Mouse (Mus musculus): ENCODE measurements around the gene Rnf8. TPM values are rescaled to one million over a fixed set of nuclear protein-coding genes. Genes with fewer than 3 reads are reported as not detected.
A peak's percentile ranks its signal among the peaks of the same experiment; 100 is the strongest.
"Not testable (repeated sequence)": the region's sequence is repeated elsewhere in the genome, so short reads cannot be mapped to it uniquely, and the experiment has no call there.

Gene Rnf8
- total and polyA plus RNA-seq, 2 experiments from 2014 or later, result 21.9 to 75.3 TPM

GRCm38 (mm10) chr17:29613453-29613852, 1.1 kb upstream of the Rnf8 start:
- not testable (repeated sequence) for H3K4me3 ChIP-seq (ENCODE audit: low read depth, low read length); H3K36me3 ChIP-seq (ENCODE audit: insufficient read depth, low read length); H3K27me3 ChIP-seq (ENCODE audit: insufficient read depth, low read length); DNase-seq (ENCODE audit: low spot score); H3K9ac ChIP-seq (replicated peaks; ENCODE audit: low read length, poor library complexity, severe bottlenecking); H3K4me2 ChIP-seq (ENCODE audit: low read depth, low read length, poor library complexity, severe bottlenecking); H3K9me3 ChIP-seq (ENCODE audit: low read length); H3K27ac ChIP-seq (ENCODE audit: low read depth, low read length); H3K4me1 ChIP-seq (ENCODE audit: insufficient read depth, low read length); ATAC-seq (ENCODE audit: low FRiP score)
- WGBS, result 89% methylated on average over 5 of the region's 5 CpGs
- peak; percentile 37 for TF ChIP-seq CTCF (IDR thresholded peaks at IDR 0.05)

GRCm38 (mm10) chr17:29615024-29615551, 498 bp downstream of the Rnf8 start:
- Histone ChIP-seq H3K9me3 (ENCODE audit: low read length) (no peaks in the 10 kb centered on the region), H3K4me3 (ENCODE audit: low read depth, low read length) (peak overlapping the region; percentile 87), H3K27ac (ENCODE audit: low read depth, low read length) (peak overlapping the region; percentile 89), H3K4me2 (ENCODE audit: low read depth, low read length, poor library complexity, severe bottlenecking) (peak overlapping the region; percentile 69), H3K4me1 (ENCODE audit: insufficient read depth, low read length) (peaks cover 9% of the 10 kb centered on the region), H3K27me3 (ENCODE audit: insufficient read depth, low read length) (no peaks in the 10 kb centered on the region), H3K9ac (replicated peaks; ENCODE audit: low read length, poor library complexity, severe bottlenecking) (peak overlapping the region; percentile 99), H3K36me3 (ENCODE audit: insufficient read depth, low read length) (no peaks in the 10 kb centered on the region)
- DNase-seq (ENCODE audit: low spot score) (no peak), ATAC-seq (ENCODE audit: low FRiP score) (peak; percentile 59)
- TF ChIP-seq CTCF (IDR thresholded peaks at IDR 0.05), result no peak
- under 1% methylated on average over 42 of the region's 43 CpGs for WGBS

- Histone ChIP-seq H3K4me3 (ENCODE audit: low read depth, low read length) (peak overlapping the region; percentile 87), H3K27me3 (ENCODE audit: insufficient read depth, low read length) (no peaks in the 10 kb centered on the region), H3K9ac (replicated peaks; ENCODE audit: low read length, poor library complexity, severe bottlenecking) (peak overlapping the region; percentile 99), H3K9me3 (ENCODE audit: low read length) (no peaks in the 10 kb centered on the region), H3K4me1 (ENCODE audit: insufficient read depth, low read length) (peaks cover 9% of the 10 kb centered on the region), H3K4me2 (ENCODE audit: low read depth, low read length, poor library complexity, severe bottlenecking) (peak overlapping the region; percentile 69), H3K27ac (ENCODE audit: low read depth, low read length) (peak overlapping the region; percentile 89), H3K36me3 (ENCODE audit: insufficient read depth, low read length) (no peaks in the 10 kb centered on the region)
- WGBS, result 6% methylated on average over 4 of the region's 4 CpGs
- peak; percentile 30 for DNase-seq (ENCODE audit: low spot score)
- TF ChIP-seq CTCF (IDR thresholded peaks at IDR 0.05), result no peak
- no peak for ATAC-seq (ENCODE audit: low FRiP score)
These were observed 1.0 kb downstream of the Rnf8 start for GRCm38 (mm10) chr17:29615616-29616015.

GRCm38 (mm10) chr17:29619231-29619630, 4.6 kb downstream of the Rnf8 start:
- Histone ChIP-seq H3K9me3 (ENCODE audit: low read length) (no peaks in the 10 kb centered on the region), H3K27me3 (ENCODE audit: insufficient read depth, low read length) (no peaks in the 10 kb centered on the region), H3K4me2 (ENCODE audit: low read depth, low read length, poor library complexity, severe bottlenecking) (no peak overlapping the region), H3K36me3 (ENCODE audit: insufficient read depth, low read length) (peaks cover 25% of the 10 kb centered on the region), H3K27ac (ENCODE audit: low read depth, low read length) (no peak overlapping the region), H3K4me1 (ENCODE audit: insufficient read depth, low read length) (peaks cover 9% of the 10 kb centered on the region), H3K4me3 (ENCODE audit: low read depth, low read length) (no peak overlapping the region), H3K9ac (replicated peaks; ENCODE audit: low read length, poor library complexity, severe bottlenecking) (no peak overlapping the region)
- DNase-seq (ENCODE audit: low spot score) (no peak), ATAC-seq (ENCODE audit: low FRiP score) (no peak)
- TF ChIP-seq CTCF (IDR thresholded peaks at IDR 0.05), result no peak
- WGBS, result 86% methylated on average over 3 of the region's 3 CpGs

- Histone ChIP-seq H3K4me2 (ENCODE audit: low read depth, low read length, poor library complexity, severe bottlenecking) (no peak overlapping the region), H3K36me3 (ENCODE audit: insufficient read depth, low read length) (peaks cover 52% of the 10 kb centered on the region)
These were observed 8.9 kb downstream of the Rnf8 start for GRCm38 (mm10) chr17:29623488-29623887.

GRCm38 (mm10) chr17:29627285-29627684, 12.7 kb downstream of the Rnf8 start:
- no peak for TF ChIP-seq CTCF (IDR thresholded peaks at IDR 0.05)
- DNase-seq (ENCODE audit: low spot score) (no peak), ATAC-seq (ENCODE audit: low FRiP score) (no peak)
- no peaks in the 10 kb centered on the region for H3K4me1 ChIP-seq (ENCODE audit: insufficient read depth, low read length)
- peaks cover 70% of the 10 kb centered on the region for H3K36me3 ChIP-seq (ENCODE audit: insufficient read depth, low read length)
- H3K9me3 ChIP-seq (ENCODE audit: low read length), result no peaks in the 10 kb centered on the region
- no peak overlapping the region for H3K4me3 ChIP-seq (ENCODE audit: low read depth, low read length)
- no peaks in the 10 kb centered on the region for H3K27me3 ChIP-seq (ENCODE audit: insufficient read depth, low read length)
- 91% methylated on average over 9 of the region's 9 CpGs for WGBS
- no peak overlapping the region for H3K4me2 ChIP-seq (ENCODE audit: low read depth, low read length, poor library complexity, severe bottlenecking)
- H3K27ac ChIP-seq (ENCODE audit: low read depth, low read length), result no peak overlapping the region
- H3K9ac ChIP-seq (replicated peaks; ENCODE audit: low read length, poor library complexity, severe bottlenecking), result no peak overlapping the region

More at GRCm38 (mm10) chr17:29623488-29623887, 8.9 kb downstream of the Rnf8 start:
- TF ChIP-seq CTCF (IDR thresholded peaks at IDR 0.05), result no peak
- Histone ChIP-seq H3K9me3 (ENCODE audit: low read length) (no peaks in the 10 kb centered on the region), H3K9ac (replicated peaks; ENCODE audit: low read length, poor library complexity, severe bottlenecking) (no peak overlapping the region), H3K27ac (ENCODE audit: low read depth, low read length) (no peak overlapping the region), H3K4me1 (ENCODE audit: insufficient read depth, low read length) (no peaks in the 10 kb centered on the region), H3K4me3 (ENCODE audit: low read depth, low read length) (no peak overlapping the region), H3K27me3 (ENCODE audit: insufficient read depth, low read length) (no peaks in the 10 kb centered on the region)
- 94% methylated on average over 8 of the region's 8 CpGs for WGBS
- ATAC-seq (ENCODE audit: low FRiP score) (no peak), DNase-seq (ENCODE audit: low spot score) (no peak)

All from midbrain, postnatal 0 days (tissue).